Mouse (Mus musculus) limb, embryonic 14.5 days (tissue): Measurements from ENCODE around the gene Jakmip3. TPM values are rescaled to one million over a fixed set of nuclear protein-coding genes. Genes with fewer than 3 reads are reported as not detected.

ENCODE experiments used
- ATAC-seq: fragments of 200-750 bp; cut with Nextera tagmentation; 2 replicates; pipeline ENCODE4 v1.8.0; 2017; ENCODE audit warnings: low read depth, moderate number of reproducible peaks, moderate TSS enrichment; ENCODE audit not compliant: low FRiP score
- DNase-seq: peaks from one replicate; pipeline ENCODE4 v3.0.0-alpha.2; 2015; ENCODE audit warnings: low spot score
- H3K27ac ChIP-seq: fragments of 300-500 bp; sonication (generic); replicated peaks from 2 replicates; pipeline ENCODE4 v1.5.1; 2014; ENCODE audit warnings: low read depth, mild to moderate bottlenecking, low read length, moderate library complexity, mixed read lengths
- H3K27me3 ChIP-seq: fragments of 300-500 bp; sonication (generic); 2 replicates; pipeline ENCODE4 v1.6.1; 2014; ENCODE audit warnings: low read length, mixed read lengths; ENCODE audit not compliant: control insufficient read depth, insufficient read depth
- H3K36me3 ChIP-seq: fragments of 300-500 bp; sonication (generic); 2 replicates; pipeline ENCODE4 v1.6.1; 2014; ENCODE audit warnings: mild to moderate bottlenecking, low read length, moderate library complexity, mixed read lengths; ENCODE audit not compliant: control insufficient read depth, insufficient read depth
- H3K4me1 ChIP-seq: fragments of 300-500 bp; sonication (generic); 2 replicates; pipeline ENCODE4 v1.6.1; 2014; ENCODE audit warnings: antibody characterized with exemption, low read length, mixed read lengths; ENCODE audit not compliant: control insufficient read depth, insufficient read depth
- H3K4me2 ChIP-seq: fragments of 300-500 bp; sonication (generic); replicated peaks from 2 replicates; pipeline ENCODE4 v1.6.1; 2014; ENCODE audit warnings: low read depth, mild to moderate bottlenecking, low read length, moderate library complexity; ENCODE audit not compliant: severe bottlenecking
- H3K4me3 ChIP-seq: fragments of 300-500 bp; sonication (generic); replicated peaks from 2 replicates; pipeline ENCODE4 v1.5.1; 2014; ENCODE audit warnings: low read length
- H3K9ac ChIP-seq: fragments of 300-500 bp; sonication (generic); 2 replicates; pipeline ENCODE4 v1.6.1; 2014; ENCODE audit warnings: mild to moderate bottlenecking, low read depth, low read length, moderate library complexity; ENCODE audit not compliant: severe bottlenecking
- H3K9me3 ChIP-seq: fragments of 300-500 bp; sonication (generic); 2 replicates; pipeline ENCODE4 v1.6.1; 2016; ENCODE audit warnings: low read length; ENCODE audit not compliant: control insufficient read depth
- POLR2A ChIP-seq: fragments of 200-500 bp; IDR thresholded peaks from 2 replicates; pipeline ENCODE4 v1.8.0; 2012; ENCODE audit warnings: inconsistent platforms, mild to moderate bottlenecking, moderate library complexity, borderline replicate concordance; ENCODE audit not compliant: insufficient read depth, insufficient read length; ENCODE audit errors: extremely low read depth
- WGBS: fragments of 180-500 bp; shearing (Covaris S2); extraction: QIAGEN DNeasy Blood & Tissue Kit; methylation state at CpG from one replicate; pipeline ENCODE4 v1.1.7; 2014; 5-methylcytosine and 5-hydroxymethylcytosine counted together
- polyA plus RNA-seq, 2 experiments: library from polyadenylated mRNA; depleted of rRNA in 1 of 2; stranded (reverse) in 1 of 2; unstranded in 1 of 2; fragments of >200 nt; fragmentation: Nextera tagmentation in 1 of 2; extraction: Ambion mirVana in 1 of 2; gene quantifications; 2 replicates each; pipeline versions ENCODE4 v1.2.1 to v1.2.3; 2012 to 2014

Gene Jakmip3
- polyA plus RNA-seq, 2 experiments: 0.48 to 1.4 TPM

- Histone ChIP-seq H3K9ac (no peak overlapping the region), H3K9me3 (no peaks in the 10 kb centered on the region), H3K27me3 (peaks cover 17% of the 10 kb centered on the region), H3K36me3 (no peaks in the 10 kb centered on the region), H3K27ac (no peak overlapping the region), H3K4me1 (peaks cover 24% of the 10 kb centered on the region), H3K4me3 (no peak overlapping the region), H3K4me2 (no peak overlapping the region)
- DNase-seq: no peak
- 73% methylated on average over 7 of the region's 7 CpGs for WGBS
- ATAC-seq: no peak
- TF ChIP-seq POLR2A: no peak
Measured at GRCm38 (mm10) chr7:139009786-139010502, 69.4 kb downstream of the Jakmip3 start.

GRCm38 (mm10) chr7:139011027-139011426 lies 70.5 kb downstream of the Jakmip3 start:
- TF ChIP-seq POLR2A: no peak
- Histone ChIP-seq H3K4me2 (no peak overlapping the region), H3K4me3 (no peak overlapping the region), H3K9ac (no peak overlapping the region), H3K36me3 (no peaks in the 10 kb centered on the region), H3K27ac (no peak overlapping the region), H3K4me1 (peaks cover 31% of the 10 kb centered on the region), H3K27me3 (peaks cover 28% of the 10 kb centered on the region), H3K9me3 (no peaks in the 10 kb centered on the region)
- peak; percentile 31 for DNase-seq
- no peak for ATAC-seq
- WGBS: 44% methylated on average over 3 of the region's 3 CpGs

DNA sequence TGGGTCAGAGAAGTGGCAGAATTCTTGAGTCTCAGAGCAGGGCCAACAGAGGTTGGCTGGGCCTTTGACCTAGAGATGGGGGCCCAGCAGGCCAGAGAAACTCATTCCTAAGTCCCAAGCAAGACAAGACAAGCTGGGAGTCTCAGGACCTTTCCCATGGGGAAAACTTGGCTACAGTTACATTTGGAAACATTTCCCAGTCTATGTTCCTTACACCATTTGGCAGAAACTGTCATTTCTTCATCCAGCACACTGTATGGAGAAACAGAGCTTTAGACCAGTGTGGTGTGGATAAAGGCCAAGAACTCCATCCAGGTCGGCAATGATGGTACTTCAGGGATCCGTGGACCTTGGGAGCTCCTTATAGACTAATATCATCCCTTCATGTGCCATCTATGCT lies 71.1 kb downstream of the Jakmip3 start:
- Histone ChIP-seq H3K4me3 (no peak overlapping the region), H3K9me3 (no peaks in the 10 kb centered on the region), H3K9ac (no peak overlapping the region), H3K36me3 (no peaks in the 10 kb centered on the region), H3K27me3 (peaks cover 28% of the 10 kb centered on the region), H3K4me2 (no peak overlapping the region), H3K27ac (no peak overlapping the region), H3K4me1 (peaks cover 37% of the 10 kb centered on the region)
- ATAC-seq (no peak), DNase-seq (no peak)
- no peak for TF ChIP-seq POLR2A
- 91% methylated on average over 2 of the region's 2 CpGs for WGBS

DNA sequence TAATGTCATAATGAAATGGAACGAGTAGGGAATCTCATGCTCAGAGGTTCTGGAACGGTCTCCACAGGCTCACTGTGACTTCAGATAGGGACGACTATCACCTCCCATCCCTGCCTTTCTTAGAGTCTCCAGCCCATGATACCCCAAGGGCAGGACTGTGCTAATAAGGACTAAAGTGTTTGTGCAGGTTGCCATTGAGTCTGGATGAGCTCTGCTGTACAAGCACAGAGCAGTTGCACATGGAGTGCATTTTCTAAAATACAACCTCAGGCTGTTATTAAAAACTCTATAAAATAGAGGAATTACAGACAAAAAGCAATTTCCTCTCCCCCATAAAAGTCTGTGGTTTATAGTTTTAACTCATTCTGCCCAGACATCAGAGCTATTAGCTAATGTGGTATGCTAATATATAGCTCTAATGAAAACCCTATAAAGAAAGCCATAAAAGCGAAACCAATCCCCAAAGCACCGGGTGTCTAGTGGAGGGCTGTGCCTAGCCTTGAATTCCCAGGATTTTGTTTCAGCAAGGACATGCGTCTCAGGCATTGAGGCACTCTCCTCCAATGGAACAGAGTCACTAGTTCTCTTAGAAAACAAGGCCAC lies 72.3 kb downstream of the Jakmip3 start:
- no peak overlapping the region for H3K9ac ChIP-seq
- ATAC-seq (peak; percentile 71), DNase-seq (peak; percentile 79)
- no peaks in the 10 kb centered on the region for H3K36me3 ChIP-seq
- no peak overlapping the region for H3K4me2 ChIP-seq
- H3K4me3 ChIP-seq: no peak overlapping the region
- peaks cover 31% of the 10 kb centered on the region for H3K27me3 ChIP-seq
- TF ChIP-seq POLR2A: no peak
- WGBS: 17% methylated on average over 6 of the region's 6 CpGs
- H3K4me1 ChIP-seq: peaks cover 41% of the 10 kb centered on the region
- H3K27ac ChIP-seq: peak overlapping the region; percentile 27; the same call in 1 of the 2 replicates
- no peaks in the 10 kb centered on the region for H3K9me3 ChIP-seq

DNA sequence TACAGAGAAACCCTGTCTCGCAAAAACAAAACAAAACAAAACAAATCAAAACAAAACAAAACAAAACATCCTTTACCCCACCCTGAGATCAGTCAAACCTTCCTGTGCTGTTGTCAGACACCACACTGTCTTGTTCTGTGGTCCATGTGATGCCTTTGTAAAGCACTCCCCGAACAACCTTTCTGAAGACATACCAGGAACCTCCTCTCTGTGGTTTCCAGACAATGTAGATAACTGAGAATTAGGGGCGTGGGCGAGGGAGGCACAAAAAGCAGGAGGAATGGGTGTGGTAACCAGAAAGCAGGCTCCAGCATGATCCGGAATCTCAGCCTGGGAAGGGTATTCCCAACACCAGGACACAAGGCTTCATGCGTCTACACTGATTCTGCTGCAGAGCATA lies 74.6 kb downstream of the Jakmip3 start:
- WGBS: 83% methylated on average over 6 of the region's 6 CpGs
- no peak for DNase-seq
- TF ChIP-seq POLR2A: no peak

More for the DNA sequence above, 74.6 kb downstream of the Jakmip3 start:
- Histone ChIP-seq H3K9ac (no peak overlapping the region), H3K9me3 (no peaks in the 10 kb centered on the region), H3K4me1 (peaks cover 45% of the 10 kb centered on the region), H3K4me3 (no peak overlapping the region), H3K36me3 (no peaks in the 10 kb centered on the region), H3K4me2 (no peak overlapping the region), H3K27me3 (peaks cover 24% of the 10 kb centered on the region), H3K27ac (no peak overlapping the region)
- no peak for ATAC-seq
